In the genomic region with DNA sequence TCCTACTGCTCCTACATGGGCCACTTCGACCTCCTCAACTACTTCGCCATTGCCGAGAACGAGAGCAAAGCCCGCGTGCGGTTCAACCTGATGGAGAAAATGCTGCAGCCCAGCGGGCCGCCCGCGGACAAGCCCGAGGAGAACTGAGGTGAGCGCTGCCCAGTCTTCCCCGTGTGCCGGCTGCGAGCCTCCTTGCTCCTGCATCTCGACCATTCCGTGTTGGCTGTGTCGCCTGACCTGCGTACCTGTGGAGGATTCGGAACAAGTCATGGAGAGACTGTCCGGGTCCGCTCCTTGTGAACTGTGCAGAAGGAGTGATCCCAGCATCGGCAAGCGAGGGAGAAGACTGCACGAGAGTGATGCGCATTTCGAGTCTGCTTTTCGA, we compare ENCODE assay signal across 8 mouse cellular contexts. TPM values are rescaled to one million over a fixed set of nuclear protein-coding genes. Genes with fewer than 3 reads are reported as not detected.
DNase-seq lines count a peak whose midpoint lies in the region; ATAC-seq and TF ChIP-seq lines count a peak whose summit lies in the region.

No protein-coding gene starts in this region.

- peak overlapping the region; percentile 92 for H3K4me3 ChIP-seq in kidney, embryonic 15.5 days (replicated peaks)
- peak overlapping the region; percentile 91 for H3K4me3 ChIP-seq in embryonic facial prominence, embryonic 11.5 days (ENCODE audit: low read depth, low read length)
- H3K4me3 ChIP-seq in hindbrain, postnatal 0 days (ENCODE audit: low read length) = peak overlapping the region; percentile 90
- peak overlapping the region; percentile 85 for H3K4me3 ChIP-seq in midbrain, embryonic 14.5 days (replicated peaks; ENCODE audit: low read depth, low read length)

- H3K4me1 ChIP-seq in kidney, embryonic 15.5 days = peaks cover 16% of the 10 kb centered on the region
- H3K4me1 ChIP-seq in embryonic facial prominence, embryonic 11.5 days (ENCODE audit: control insufficient read depth, insufficient read depth, low read length) = no peaks in the 10 kb centered on the region
- H3K4me1 ChIP-seq in hindbrain, postnatal 0 days (ENCODE audit: insufficient read depth, low read length) = peaks cover 8% of the 10 kb centered on the region; the same call in 1 of the 2 replicates
- peaks cover 12% of the 10 kb centered on the region for H3K4me1 ChIP-seq in midbrain, embryonic 14.5 days (ENCODE audit: control insufficient read depth, insufficient read depth, low read length)

- no peak for DNase-seq in kidney, postnatal 36 days
- DNase-seq in embryonic facial prominence, embryonic 11.5 days (ENCODE audit: low spot score) = no peak
- no peak for DNase-seq in hindbrain, postnatal 0 days (ENCODE audit: low spot score)
- no peak for DNase-seq in midbrain, embryonic 14.5 days
- no peak for DNase-seq in layer of hippocampus, postnatal 36 days
- DNase-seq in cerebellum, postnatal 36 days = no peak
- DNase-seq in thymus, adult 18-20 months = no peak

- H3K27ac ChIP-seq in kidney, embryonic 15.5 days = peak overlapping the region; percentile 67
- no peak overlapping the region for H3K27ac ChIP-seq in embryonic facial prominence, embryonic 11.5 days (replicated peaks; ENCODE audit: low read depth, low read length)
- peak overlapping the region; percentile 74; the same call in 1 of the 2 replicates for H3K27ac ChIP-seq in hindbrain, postnatal 0 days
- peak overlapping the region; percentile 82 for H3K27ac ChIP-seq in midbrain, embryonic 14.5 days (replicated peaks; ENCODE audit: low read depth, low read length)

- peak overlapping the region; percentile 81 for H3K9ac ChIP-seq in kidney, embryonic 15.5 days
- H3K9ac ChIP-seq in embryonic facial prominence, embryonic 11.5 days (replicated peaks; ENCODE audit: low read length) = peak overlapping the region; percentile 78
- H3K9ac ChIP-seq in hindbrain, postnatal 0 days (replicated peaks; ENCODE audit: low read length) = peak overlapping the region; percentile 70
- peak overlapping the region; percentile 78 for H3K9ac ChIP-seq in midbrain, embryonic 14.5 days (replicated peaks; ENCODE audit: low read length)

- no peak; the same call in 1 of the 2 replicates for TF ChIP-seq CTCF in hindbrain, postnatal 0 days (IDR thresholded peaks at IDR 0.05; ENCODE audit: low read depth)

- no peaks in the 10 kb centered on the region for H3K27me3 ChIP-seq in kidney, embryonic 15.5 days
- no peaks in the 10 kb centered on the region for H3K27me3 ChIP-seq in embryonic facial prominence, embryonic 11.5 days (ENCODE audit: control insufficient read depth, insufficient read depth, low read length)
- no peaks in the 10 kb centered on the region for H3K27me3 ChIP-seq in hindbrain, postnatal 0 days (ENCODE audit: insufficient read depth, low read length)
- no peaks in the 10 kb centered on the region for H3K27me3 ChIP-seq in midbrain, embryonic 14.5 days (ENCODE audit: control insufficient read depth, insufficient read depth, low read length)

- peaks cover 9% of the 10 kb centered on the region; the same call in 1 of the 2 replicates for H3K36me3 ChIP-seq in kidney, embryonic 15.5 days
- no peaks in the 10 kb centered on the region for H3K36me3 ChIP-seq in embryonic facial prominence, embryonic 11.5 days (replicated peaks; ENCODE audit: control insufficient read depth, insufficient read depth, low read depth, low read length)
- no peaks in the 10 kb centered on the region for H3K36me3 ChIP-seq in hindbrain, postnatal 0 days (ENCODE audit: insufficient read depth, low read length)
- H3K36me3 ChIP-seq in midbrain, embryonic 14.5 days (ENCODE audit: control insufficient read depth, insufficient read depth, low read length) = no peaks in the 10 kb centered on the region

- 2% methylated on average over 29 of the region's 29 CpGs for WGBS in kidney, embryonic 15.5 days
- 2% methylated on average over 29 of the region's 29 CpGs for WGBS in embryonic facial prominence, embryonic 11.5 days
- under 1% methylated on average over 29 of the region's 29 CpGs for WGBS in hindbrain, postnatal 0 days
- WGBS in midbrain, embryonic 14.5 days = 2% methylated on average over 29 of the region's 29 CpGs

- H3K4me2 ChIP-seq in kidney, embryonic 15.5 days = peak overlapping the region; percentile 85
- peak overlapping the region; percentile 77 for H3K4me2 ChIP-seq in embryonic facial prominence, embryonic 11.5 days (ENCODE audit: low read depth, low read length)
- peak overlapping the region; percentile 91 for H3K4me2 ChIP-seq in hindbrain, postnatal 0 days (ENCODE audit: low read depth, low read length)
- peak overlapping the region; percentile 80 for H3K4me2 ChIP-seq in midbrain, embryonic 14.5 days (ENCODE audit: low read length)

- no peaks in the 10 kb centered on the region for H3K9me3 ChIP-seq in kidney, embryonic 15.5 days (replicated peaks)
- no peaks in the 10 kb centered on the region for H3K9me3 ChIP-seq in embryonic facial prominence, embryonic 11.5 days (replicated peaks; ENCODE audit: control insufficient read depth, low read length)
- H3K9me3 ChIP-seq in hindbrain, postnatal 0 days (ENCODE audit: low read length) = no peaks in the 10 kb centered on the region
- H3K9me3 ChIP-seq in midbrain, embryonic 14.5 days (ENCODE audit: control insufficient read depth, low read length) = no peaks in the 10 kb centered on the region

- ATAC-seq in kidney, embryonic 15.5 days (replicated peaks; ENCODE audit: low FRiP score) = peak; percentile 37; the same call in 1 of the 2 replicates
- ATAC-seq in embryonic facial prominence, embryonic 11.5 days (replicated peaks; ENCODE audit: insufficient number of reproducible peaks, low FRiP score, low TSS enrichment, low read depth) = no peak; the same call in 1 of the 2 replicates
- ATAC-seq in hindbrain, postnatal 0 days = peak; percentile 19; the same call in 1 of the 2 replicates
- ATAC-seq in midbrain, embryonic 14.5 days (ENCODE audit: low FRiP score, low TSS enrichment) = no peak; the same call in 1 of the 2 replicates

RNA-seq across cellular contexts. Expression of gene Sf3b5, which starts 3.6 kb away (rescaled TPM):
- polyA plus RNA-seq in kidney, embryonic 15.5 days (2015; fragmentation: Nextera tagmentation; extraction: Ambion mirVana) = 37.1 and 38.1 TPM in 2 replicates
- 41.5 and 43.1 TPM in 2 replicates for polyA plus RNA-seq in embryonic facial prominence, embryonic 11.5 days (2014; fragmentation: Nextera tagmentation; extraction: Ambion mirVana)
- 18.8 and 27.7 TPM in 2 replicates for total RNA-seq in hindbrain, postnatal 0 days (2014; rRNA removed)
- polyA plus RNA-seq in hindbrain, postnatal 0 days (2015; fragmentation: Nextera tagmentation; extraction: Ambion mirVana) = 27.6 and 28.0 TPM in 2 replicates
- polyA plus RNA-seq in midbrain, embryonic 14.5 days (2014; fragmentation: Nextera tagmentation; extraction: Ambion mirVana) = 25.3 and 29.1 TPM in 2 replicates
- total RNA-seq in layer of hippocampus, postnatal 36 days (2021) = 1 to 10 TPM; 7.3 to 10.0 TPM

RNA-seq across cellular contexts. Expression of gene Stx11, which starts 44.6 kb away (rescaled TPM):
- polyA plus RNA-seq in kidney, embryonic 15.5 days (2015; fragmentation: Nextera tagmentation; extraction: Ambion mirVana) = 1.8 and 2.2 TPM in 2 replicates
- polyA plus RNA-seq in embryonic facial prominence, embryonic 11.5 days (2014; fragmentation: Nextera tagmentation; extraction: Ambion mirVana) = 1.9 and 2.3 TPM in 2 replicates
- 1.3 and 2.4 TPM in 2 replicates for total RNA-seq in hindbrain, postnatal 0 days (2014; rRNA removed)
- polyA plus RNA-seq in hindbrain, postnatal 0 days (2015; fragmentation: Nextera tagmentation; extraction: Ambion mirVana) = 0.91 and 1.4 TPM in 2 replicates
- 0.93 and 2.4 TPM in 2 replicates for polyA plus RNA-seq in midbrain, embryonic 14.5 days (2014; fragmentation: Nextera tagmentation; extraction: Ambion mirVana)
- under 1 TPM; 0.15 to 0.23 TPM for total RNA-seq in layer of hippocampus, postnatal 36 days (2021)

RNA-seq across cellular contexts. Expression of gene Plagl1, which starts 51.6 kb away (rescaled TPM):
- 99.2 and 114 TPM in 2 replicates for polyA plus RNA-seq in kidney, embryonic 15.5 days (2015; fragmentation: Nextera tagmentation; extraction: Ambion mirVana)
- polyA plus RNA-seq in embryonic facial prominence, embryonic 11.5 days (2014; fragmentation: Nextera tagmentation; extraction: Ambion mirVana) = 136 and 141 TPM in 2 replicates
- 88.2 and 112 TPM in 2 replicates for total RNA-seq in hindbrain, postnatal 0 days (2014; rRNA removed)
- 16.6 and 19.8 TPM in 2 replicates for polyA plus RNA-seq in hindbrain, postnatal 0 days (2015; fragmentation: Nextera tagmentation; extraction: Ambion mirVana)
- 32.8 and 55.8 TPM in 2 replicates for polyA plus RNA-seq in midbrain, embryonic 14.5 days (2014; fragmentation: Nextera tagmentation; extraction: Ambion mirVana)
- total RNA-seq in layer of hippocampus, postnatal 36 days (2021) = 10 to 100 TPM; 23.7 to 26.6 TPM

Comparison
In these comparisons a context has a peak if more than half of its experiments do, and no peak if none do; other contexts are left out.
1. ATAC-seq: peak in kidney, embryonic 15.5 days (single experiment) and hindbrain, postnatal 0 days (single experiment); none in embryonic facial prominence, embryonic 11.5 days (single experiment) and midbrain, embryonic 14.5 days (single experiment).
2. Peak in every context shown above with its lines, with median percentiles within 50 percentile points of each other: H3K4me2 ChIP-seq, H3K4me3 ChIP-seq and H3K9ac ChIP-seq.